Mouse (Mus musculus) urinary bladder, postnatal 36 days (tissue): Measurements from ENCODE around the gene Ank3.
A peak's percentile ranks its signal among the peaks of the same experiment; 100 is the strongest.

Experiments used
- DNase-seq, 2 experiments: peaks; one replicate each; pipeline ENCODE4 v3.0.0; 2022; ENCODE audit warnings: low spot score in 2 of 2, mixed read lengths in 1 of 2

Ank3 gene

DNA sequence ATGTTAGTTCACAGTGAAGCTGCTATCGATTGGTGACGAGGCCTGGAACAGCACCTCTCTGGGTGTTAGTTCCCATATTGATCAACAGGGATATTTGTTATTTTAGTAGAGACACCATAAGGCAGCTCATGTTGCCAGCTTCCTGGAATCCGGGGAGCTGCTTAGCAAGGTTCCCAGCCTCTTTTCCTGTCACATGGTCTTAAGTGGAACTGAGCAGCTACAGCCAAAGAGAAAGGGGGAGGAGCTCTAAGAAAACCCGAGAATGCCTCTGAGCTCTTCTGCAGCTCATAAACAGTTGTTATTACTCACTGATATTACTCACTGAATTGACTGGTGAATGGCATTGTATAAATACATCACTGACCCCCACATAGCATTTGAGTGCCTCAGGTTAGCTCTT, 318.3 kb downstream of the Ank3 start:
- no peak for DNase-seq

- no peak for DNase-seq
Observed at GRCm38 (mm10) chr10:69719421-69719820, 320.8 kb downstream of the Ank3 start.

GRCm38 (mm10) chr10:69719901-69720415, 321.4 kb downstream of the Ank3 start:
- peak in 1 of 2 experiments; percentile 7 for DNase-seq

DNA sequence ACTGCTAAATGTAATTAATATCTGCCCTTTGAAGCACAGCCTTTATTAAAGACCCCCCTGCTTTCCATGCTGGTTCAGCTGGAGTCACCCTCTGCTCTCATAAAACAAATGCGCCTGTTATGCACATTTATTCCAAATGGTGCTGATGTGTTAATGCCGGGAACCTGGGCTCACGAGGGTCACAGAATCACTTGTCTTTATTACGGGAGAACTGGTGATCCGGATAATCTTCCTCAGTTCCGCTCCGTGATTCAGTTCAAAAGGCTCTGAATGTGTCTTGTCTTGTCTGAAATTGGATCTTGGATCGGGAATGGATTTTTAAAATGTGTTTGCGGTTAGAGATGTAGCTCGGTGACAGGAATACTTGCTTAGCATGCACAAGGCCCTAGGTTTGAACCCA, 321.9 kb downstream of the Ank3 start:
- DNase-seq: no peak

- no peak for DNase-seq
Observed at GRCm38 (mm10) chr10:69720899-69721490, 322.4 kb downstream of the Ank3 start.

- no peak for DNase-seq
Observed at GRCm38 (mm10) chr10:69724159-69724558, 325.6 kb downstream of the Ank3 start.

DNA sequence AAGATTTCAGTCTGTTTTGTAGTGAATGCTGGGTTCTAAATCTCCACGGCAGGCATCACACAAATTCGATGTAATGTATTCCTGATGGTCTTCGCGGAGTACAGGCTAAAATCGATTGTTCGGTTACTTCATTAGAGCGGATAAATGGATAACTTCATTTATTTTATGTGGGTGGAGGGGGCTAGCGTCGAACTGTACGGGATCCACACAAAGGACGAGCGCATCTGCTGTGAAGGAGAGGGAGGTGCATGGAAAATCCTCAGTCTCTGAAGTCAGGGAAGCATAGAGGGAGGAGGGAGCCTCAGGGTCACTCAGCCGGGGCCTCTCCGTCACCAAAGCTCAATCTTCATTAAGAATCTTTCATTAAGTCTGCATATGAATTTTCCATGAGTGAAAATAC, 326.5 kb downstream of the Ank3 start:
- no peak for DNase-seq

DNA sequence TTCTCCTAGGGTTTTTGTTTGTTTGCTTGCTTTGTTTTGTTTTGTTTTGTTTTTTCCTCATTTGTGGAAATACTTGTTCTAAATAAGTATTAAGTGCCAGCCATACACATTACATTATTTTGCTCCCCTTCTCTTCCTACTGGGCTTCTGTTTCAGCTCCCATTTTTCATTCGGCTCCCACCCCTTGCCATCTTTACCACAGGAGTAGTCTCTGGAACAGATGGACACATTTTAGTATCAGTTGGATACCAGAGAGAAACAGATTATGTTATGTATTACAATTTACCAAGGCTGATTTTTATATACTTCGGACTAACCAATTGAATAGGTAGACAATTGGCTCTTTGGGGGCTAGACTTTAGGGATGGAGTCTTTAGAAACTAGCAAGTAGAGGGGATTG, 327.7 kb downstream of the Ank3 start:
- no peak for DNase-seq

DNA sequence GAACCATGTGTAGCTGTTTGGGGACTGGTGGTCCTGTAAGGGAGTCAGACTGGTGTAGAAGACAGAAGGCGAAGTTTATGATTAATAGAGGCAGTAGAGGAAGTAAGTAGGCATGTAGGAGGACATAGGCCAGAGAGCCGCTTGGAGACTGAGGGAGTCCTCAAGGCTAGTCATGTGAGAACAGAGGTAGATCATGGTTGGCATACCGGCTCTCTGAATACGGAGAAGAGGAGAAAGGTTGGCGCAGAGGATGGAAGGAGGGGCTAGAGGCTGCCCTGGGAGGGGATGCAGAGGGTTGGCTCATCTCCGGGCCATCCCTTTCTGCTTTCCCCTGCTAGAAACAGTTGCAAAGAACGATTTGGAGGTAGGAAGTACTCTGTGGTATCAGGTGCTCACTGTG, 328.2 kb downstream of the Ank3 start:
- no peak for DNase-seq

DNA sequence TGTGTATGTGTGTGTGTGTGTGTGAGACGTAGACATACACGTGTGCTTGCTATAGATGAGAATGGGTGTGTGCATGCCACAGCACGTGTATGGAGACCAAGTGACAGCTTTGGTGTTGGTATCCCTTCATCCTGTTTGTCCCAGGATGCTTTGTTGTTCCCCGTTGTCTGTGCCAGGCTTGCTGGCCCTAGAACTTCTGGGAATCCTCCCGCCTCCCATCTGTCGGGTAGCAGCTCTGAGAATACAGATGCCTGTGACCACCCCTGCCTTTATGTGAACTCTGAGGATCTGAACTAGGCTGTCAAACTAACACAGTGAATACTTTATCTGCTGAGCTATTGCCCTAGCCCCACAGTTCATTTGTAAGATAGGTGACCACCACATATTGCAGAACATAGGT, 330.3 kb downstream of the Ank3 start:
- DNase-seq: no peak

DNA sequence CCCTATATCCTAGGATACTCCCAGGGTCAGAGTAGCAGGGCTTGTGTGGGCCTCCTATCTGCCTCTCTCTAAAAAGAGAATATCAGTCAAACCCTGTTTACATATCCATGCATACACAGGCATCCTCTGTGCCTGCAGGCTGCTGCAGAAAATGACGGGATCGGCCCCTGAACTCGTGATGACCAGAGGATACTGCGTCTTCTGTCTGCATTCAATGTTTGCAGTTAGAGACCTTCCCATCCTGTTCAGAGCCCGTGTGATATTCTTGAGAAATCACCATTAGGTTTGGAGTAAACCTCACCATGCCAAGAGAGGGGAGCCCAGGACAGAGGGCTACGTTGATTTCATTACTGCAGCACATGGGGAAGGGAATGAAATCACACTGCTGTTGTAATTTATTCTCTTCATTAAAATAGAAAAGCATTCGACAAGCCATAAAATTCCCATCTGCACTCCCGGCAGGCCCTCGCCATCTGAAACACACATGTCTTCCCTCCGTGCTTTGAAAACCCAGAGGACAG, 331.8 kb downstream of the Ank3 start:
- no peak for DNase-seq

GRCm38 (mm10) chr10:69731341-69731740, 332.8 kb downstream of the Ank3 start:
- no peak for DNase-seq

- no peak for DNase-seq
Observed at GRCm38 (mm10) chr10:69731863-69732262, 333.3 kb downstream of the Ank3 start.

GRCm38 (mm10) chr10:69736241-69736640, 337.7 kb downstream of the Ank3 start:
- no peak for DNase-seq

GRCm38 (mm10) chr10:69738741-69739271, 340.2 kb downstream of the Ank3 start:
- DNase-seq: no peak

- no peak for DNase-seq
Observed at GRCm38 (mm10) chr10:69742528-69742927, 344.0 kb downstream of the Ank3 start.

DNA sequence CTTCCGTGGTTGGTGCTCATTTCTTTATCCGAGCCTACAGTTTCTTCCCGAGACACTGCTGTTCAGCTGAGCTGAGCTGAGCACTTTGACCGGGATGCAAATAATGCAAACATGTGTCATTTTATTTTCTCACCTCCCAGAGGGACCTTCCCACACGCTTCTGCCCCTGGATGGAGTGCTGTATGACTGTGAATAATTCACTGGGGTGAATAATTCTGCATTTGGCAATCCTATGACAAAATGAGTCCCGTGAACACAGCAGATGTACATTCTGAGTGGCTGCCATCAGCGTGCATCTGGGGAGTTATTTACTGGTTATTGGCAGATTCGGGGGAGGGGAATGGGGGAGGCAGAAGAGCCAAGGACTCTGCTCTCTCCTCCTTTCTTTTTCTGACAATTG, 345.6 kb downstream of the Ank3 start:
- no peak for DNase-seq

- DNase-seq: no peak
Observed at GRCm38 (mm10) chr10:69744871-69745270, 346.3 kb downstream of the Ank3 start.

GRCm38 (mm10) chr10:69746322-69746721, 347.7 kb downstream of the Ank3 start:
- no peak for DNase-seq

DNA sequence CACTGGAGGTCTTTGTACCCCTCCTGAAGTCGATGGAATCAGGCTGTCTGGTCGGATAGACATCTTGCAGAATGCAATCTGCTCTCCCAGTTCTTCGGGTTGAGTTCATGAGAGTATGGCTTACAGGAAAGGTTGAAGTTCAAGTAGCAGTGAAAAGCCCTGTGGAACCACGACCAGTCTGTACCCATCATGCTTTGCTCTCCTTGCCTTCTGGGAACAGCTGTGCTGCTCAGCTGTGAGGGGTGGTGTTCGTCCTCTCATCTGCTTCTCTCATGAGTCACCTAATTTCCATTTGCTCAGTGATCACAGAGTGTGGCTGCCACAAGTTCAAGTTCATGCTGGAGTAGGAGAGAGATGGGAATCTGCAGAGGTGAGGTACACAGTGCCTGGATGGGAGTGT, 348.2 kb downstream of the Ank3 start:
- no peak for DNase-seq

DNA sequence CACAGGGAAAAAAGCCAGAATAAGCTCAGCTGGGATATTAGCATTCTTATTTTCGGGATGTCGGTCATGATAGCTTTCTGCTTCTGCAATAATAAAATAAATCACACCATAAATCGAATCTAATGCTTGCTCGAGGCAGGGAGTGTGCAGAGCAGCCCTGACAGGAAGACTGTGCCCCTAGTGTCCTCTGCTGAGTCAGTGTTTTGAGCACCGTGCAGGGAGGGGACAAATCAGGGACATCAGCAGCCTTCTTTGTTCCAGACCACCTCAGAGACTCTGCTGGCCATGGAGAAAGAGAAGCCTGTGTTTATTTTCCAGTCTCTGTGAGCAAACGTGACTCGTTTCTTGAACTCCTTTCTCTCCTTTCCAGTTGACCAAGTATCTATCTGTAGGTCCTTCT, 352.8 kb downstream of the Ank3 start:
- DNase-seq: no peak

- no peak for DNase-seq
Observed at GRCm38 (mm10) chr10:69753464-69753863, 354.9 kb downstream of the Ank3 start.

GRCm38 (mm10) chr10:69756956-69757672, 358.5 kb downstream of the Ank3 start:
- no peak for DNase-seq
